Mouse (Mus musculus) hindbrain, embryonic 14.5 days (tissue): ENCODE data around the gene Pkn2. TPM values are rescaled to one million over a fixed set of nuclear protein-coding genes. Genes with fewer than 3 reads are reported as not detected.

Experiments
- ATAC-seq: fragments of 200-750 bp; cut with Nextera tagmentation; 2 replicates; pipeline ENCODE4 v1.8.0; 2017; ENCODE audit warnings: moderate number of reproducible peaks, mild to moderate bottlenecking, moderate TSS enrichment, moderate library complexity; ENCODE audit not compliant: low FRiP score
- DNase-seq: peaks from one replicate; pipeline ENCODE4 v3.0.0-alpha.2; 2015; ENCODE audit warnings: low spot score
- H3K27ac ChIP-seq: fragments of 300-500 bp; sonication (generic); 2 replicates; pipeline ENCODE4 v1.5.1; 2014; ENCODE audit warnings: mild to moderate bottlenecking, moderate library complexity
- H3K27me3 ChIP-seq: fragments of 300-500 bp; sonication (generic); 2 replicates; pipeline ENCODE4 v1.6.1; 2014; ENCODE audit warnings: mild to moderate bottlenecking, low read length, mixed read lengths; ENCODE audit not compliant: control insufficient read depth, insufficient read depth
- H3K36me3 ChIP-seq: fragments of 300-500 bp; sonication (generic); replicated peaks from 2 replicates; pipeline ENCODE4 v1.6.1; 2014; ENCODE audit not compliant: control insufficient read depth, insufficient read depth
- H3K4me1 ChIP-seq: fragments of 300-500 bp; sonication (generic); replicated peaks from 2 replicates; pipeline ENCODE4 v1.6.1; 2014; ENCODE audit warnings: antibody characterized with exemption, low read length, mixed read lengths; ENCODE audit not compliant: control insufficient read depth, insufficient read depth
- H3K4me2 ChIP-seq: fragments of 300-500 bp; sonication (generic); replicated peaks from 2 replicates; pipeline ENCODE4 v1.6.1; 2014; ENCODE audit warnings: mild to moderate bottlenecking, moderate library complexity
- H3K4me3 ChIP-seq: fragments of 300-500 bp; sonication (generic); replicated peaks from 2 replicates; pipeline ENCODE4 v1.5.1; 2014; ENCODE audit warnings: mild to moderate bottlenecking, low read length
- H3K9ac ChIP-seq: fragments of 300-500 bp; sonication (generic); 2 replicates; pipeline ENCODE4 v1.6.1; 2014
- H3K9me3 ChIP-seq: fragments of 300-500 bp; sonication (generic); 2 replicates; pipeline ENCODE4 v1.6.1; 2016; ENCODE audit warnings: low read length; ENCODE audit not compliant: control insufficient read depth
- WGBS: fragments of 180-500 bp; shearing (Covaris S2); extraction: QIAGEN DNeasy Blood & Tissue Kit; methylation state at CpG from one replicate; pipeline ENCODE4 v1.1.7; 2014; 5-methylcytosine and 5-hydroxymethylcytosine counted together
- polyA plus RNA-seq: library from polyadenylated mRNA; unstranded; fragments of >200 nt; fragmentation: Nextera tagmentation; extraction: Ambion mirVana; gene quantifications from 2 replicates; pipeline ENCODE4 v1.2.1, GENCODE M21; 2014

Pkn2 gene
- polyA plus RNA-seq, 1 experiment from 2014 or later: 24.5 TPM

DNA sequence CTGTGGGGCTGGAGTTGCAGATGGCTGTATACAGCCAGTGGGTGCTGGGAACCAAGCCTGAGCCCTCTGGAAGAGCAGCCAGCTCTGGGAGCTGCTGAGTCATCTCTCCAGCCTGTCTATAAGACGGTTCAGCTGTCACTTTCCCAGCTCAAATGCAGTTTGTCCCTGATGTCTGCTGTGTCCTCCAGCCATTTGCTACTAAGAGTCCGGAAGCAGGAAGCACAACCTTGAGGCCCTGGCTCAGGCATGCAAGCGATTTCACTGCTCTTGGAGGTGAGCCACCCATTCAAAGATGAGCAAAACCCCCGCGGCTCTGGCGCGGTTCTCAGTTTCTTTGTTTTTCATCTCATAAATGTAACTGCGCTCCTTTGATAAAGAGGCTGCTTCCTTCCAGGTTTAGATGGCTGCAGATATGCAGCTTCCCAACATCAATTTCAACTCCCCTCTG, 17.2 kb upstream of the Pkn2 start:
- H3K4me1 ChIP-seq: no peaks in the 10 kb centered on the region
- ATAC-seq: no peak
- WGBS: 84% methylated on average over 8 of the region's 8 CpGs

DNA sequence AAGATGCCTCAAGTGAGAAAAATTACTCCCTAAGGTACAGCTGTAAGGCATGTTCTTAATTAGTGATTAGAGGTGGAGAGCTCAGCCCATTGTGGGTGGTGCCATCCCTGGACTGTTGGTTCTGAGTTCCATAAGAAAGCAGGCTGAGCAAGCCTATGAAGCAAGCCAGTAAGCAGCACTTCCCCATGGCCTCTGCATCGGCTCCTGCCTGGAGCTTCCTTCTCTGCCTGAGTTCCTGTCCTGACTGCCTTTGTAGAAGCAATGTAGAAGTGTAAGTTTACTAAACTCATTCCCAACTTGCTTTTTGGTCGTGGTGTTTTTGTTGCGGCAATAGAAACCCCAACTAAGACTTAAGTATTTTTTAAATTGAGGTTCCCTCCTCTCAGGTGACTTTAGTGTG, 8.6 kb upstream of the Pkn2 start:
- DNase-seq (no peak), ATAC-seq (no peak)
- H3K9me3 ChIP-seq: no peaks in the 10 kb centered on the region
- H3K9ac ChIP-seq: no peak overlapping the region
- H3K36me3 ChIP-seq: no peaks in the 10 kb centered on the region
- H3K27ac ChIP-seq: no peak overlapping the region
- H3K4me1 ChIP-seq: no peaks in the 10 kb centered on the region
- no peaks in the 10 kb centered on the region for H3K27me3 ChIP-seq
- H3K4me2 ChIP-seq: no peak overlapping the region
- 90% methylated on average over 3 of the region's 3 CpGs for WGBS
- H3K4me3 ChIP-seq: no peak overlapping the region

More for the DNA sequence above, 17.2 kb upstream of the Pkn2 start:
- Histone ChIP-seq H3K9me3 (no peaks in the 10 kb centered on the region), H3K36me3 (no peaks in the 10 kb centered on the region), H3K4me2 (no peak overlapping the region), H3K27ac (no peak overlapping the region), H3K9ac (no peak overlapping the region), H3K27me3 (no peaks in the 10 kb centered on the region), H3K4me3 (no peak overlapping the region)
- no peak for DNase-seq

DNA sequence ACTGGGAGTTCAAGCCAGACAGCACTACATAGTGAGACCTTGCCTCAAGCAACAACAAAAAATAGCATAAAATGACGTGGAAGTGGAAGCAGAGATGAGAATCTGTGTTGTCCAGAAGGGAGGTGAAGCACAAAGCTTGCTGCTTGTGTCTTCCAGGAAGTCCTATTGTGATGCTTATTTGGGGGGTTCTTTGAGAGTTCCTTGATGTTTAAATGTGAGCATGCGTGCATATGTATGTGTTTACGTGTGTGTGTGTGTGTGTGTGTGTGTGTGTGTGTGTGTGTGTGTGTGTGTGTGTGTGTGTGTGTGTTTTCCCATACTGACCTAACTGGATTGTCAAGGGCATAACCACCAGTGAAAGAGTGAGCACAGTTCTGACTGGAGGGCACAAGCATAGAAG, 5.2 kb upstream of the Pkn2 start:
- ATAC-seq (no peak), DNase-seq (no peak)
- H3K4me1 ChIP-seq: peaks cover 5% of the 10 kb centered on the region
- no peak overlapping the region for H3K4me2 ChIP-seq
- no peak overlapping the region for H3K9ac ChIP-seq
- no peak overlapping the region for H3K27ac ChIP-seq
- H3K27me3 ChIP-seq: no peaks in the 10 kb centered on the region
- H3K9me3 ChIP-seq: no peaks in the 10 kb centered on the region
- WGBS: 85% methylated on average over 3 of the region's 3 CpGs
- H3K36me3 ChIP-seq: no peaks in the 10 kb centered on the region
- H3K4me3 ChIP-seq: no peak overlapping the region

- no peak overlapping the region for H3K9ac ChIP-seq
- ATAC-seq (no peak), DNase-seq (no peak)
- H3K27me3 ChIP-seq: no peaks in the 10 kb centered on the region
- no peak overlapping the region for H3K4me2 ChIP-seq
- no peak overlapping the region for H3K4me3 ChIP-seq
- no peak overlapping the region for H3K27ac ChIP-seq
- H3K9me3 ChIP-seq: no peaks in the 10 kb centered on the region
- H3K4me1 ChIP-seq: peaks cover 5% of the 10 kb centered on the region
- no peaks in the 10 kb centered on the region for H3K36me3 ChIP-seq
Observed at GRCm38 (mm10) chr3:142884594-142884993, 2.8 kb upstream of the Pkn2 start.

DNA sequence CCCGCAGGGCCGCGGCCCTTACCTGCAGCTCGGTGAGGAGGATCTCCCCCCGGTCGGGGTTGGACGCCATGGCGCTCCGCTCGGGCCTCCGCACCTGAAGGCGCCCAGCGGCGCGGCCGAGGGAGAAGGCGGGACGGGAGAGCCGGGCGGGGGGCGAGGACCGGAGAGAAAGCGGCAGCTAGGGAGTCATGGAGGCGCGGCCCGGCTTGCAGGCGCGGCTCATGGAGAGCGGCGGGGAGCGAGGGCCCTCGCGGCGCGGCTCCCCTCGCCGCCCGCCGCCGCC, 274 bp downstream of the Pkn2 start:
- Histone ChIP-seq H3K27ac (peak overlapping the region; percentile 93), H3K9ac (peak overlapping the region; percentile 90), H3K27me3 (no peaks in the 10 kb centered on the region), H3K36me3 (no peaks in the 10 kb centered on the region), H3K4me3 (peak overlapping the region; percentile 85), H3K4me1 (peaks cover 5% of the 10 kb centered on the region), H3K9me3 (no peaks in the 10 kb centered on the region), H3K4me2 (peak overlapping the region; percentile 59)
- ATAC-seq (no peak; the same call in 1 of the 2 replicates), DNase-seq (no peak)
- WGBS: 2% methylated on average over 17 of the region's 40 CpGs

GRCm38 (mm10) chr3:142880790-142881588, 815 bp downstream of the Pkn2 start:
- ATAC-seq (peak; percentile 5), DNase-seq (peak; percentile 36)
- Histone ChIP-seq H3K4me2 (peak overlapping the region; percentile 59), H3K4me1 (peaks cover 5% of the 10 kb centered on the region), H3K9me3 (no peaks in the 10 kb centered on the region), H3K27me3 (no peaks in the 10 kb centered on the region), H3K4me3 (peak overlapping the region; percentile 85), H3K27ac (peak overlapping the region; percentile 93), H3K36me3 (no peaks in the 10 kb centered on the region), H3K9ac (peak overlapping the region; percentile 90)
- WGBS: 1% methylated on average over 44 of the region's 72 CpGs

- ATAC-seq: no peak
- H3K9me3 ChIP-seq: no peaks in the 10 kb centered on the region
Observed at GRCm38 (mm10) chr3:142863236-142863635, 18.6 kb downstream of the Pkn2 start.

DNA sequence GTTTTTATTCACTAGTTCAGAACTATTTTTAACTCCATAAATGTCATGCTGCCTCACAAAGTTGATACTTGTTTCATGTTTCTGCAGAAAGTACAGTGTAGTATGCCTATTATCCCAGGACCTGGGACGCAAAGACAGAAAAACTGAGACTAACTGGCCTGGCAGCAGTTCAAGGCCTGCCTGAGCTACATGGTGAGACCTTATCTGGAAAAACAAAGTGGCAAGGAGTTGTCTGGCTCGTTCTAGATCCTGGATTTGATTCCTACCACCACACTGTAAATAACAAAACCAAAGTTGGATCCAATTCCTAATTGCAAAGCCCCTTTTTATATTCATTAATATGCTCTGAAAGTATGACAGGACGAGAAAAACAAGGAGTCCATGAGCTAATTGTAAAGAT, 25.0 kb downstream of the Pkn2 start:
- no peak for ATAC-seq
- 80% methylated on average over 3 of the region's 3 CpGs for WGBS

More at GRCm38 (mm10) chr3:142863236-142863635, 18.6 kb downstream of the Pkn2 start:
- DNase-seq: no peak
- Histone ChIP-seq H3K27me3 (no peaks in the 10 kb centered on the region), H3K9ac (no peak overlapping the region), H3K36me3 (no peaks in the 10 kb centered on the region), H3K27ac (no peak overlapping the region), H3K4me1 (no peaks in the 10 kb centered on the region), H3K4me3 (no peak overlapping the region), H3K4me2 (no peak overlapping the region)
- 95% methylated on average over 2 of the region's 2 CpGs for WGBS

GRCm38 (mm10) chr3:142855961-142856472, 25.8 kb downstream of the Pkn2 start:
- Histone ChIP-seq H3K27ac (no peak overlapping the region), H3K9me3 (no peaks in the 10 kb centered on the region), H3K9ac (no peak overlapping the region), H3K36me3 (no peaks in the 10 kb centered on the region), H3K4me2 (no peak overlapping the region), H3K27me3 (no peaks in the 10 kb centered on the region), H3K4me1 (no peaks in the 10 kb centered on the region), H3K4me3 (no peak overlapping the region)
- ATAC-seq (no peak), DNase-seq (no peak)
- WGBS: 82% methylated on average over 4 of the region's 4 CpGs

More for the DNA sequence above, 25.0 kb downstream of the Pkn2 start:
- Histone ChIP-seq H3K4me3 (no peak overlapping the region), H3K27me3 (no peaks in the 10 kb centered on the region), H3K9me3 (no peaks in the 10 kb centered on the region), H3K9ac (no peak overlapping the region), H3K4me1 (no peaks in the 10 kb centered on the region), H3K27ac (no peak overlapping the region), H3K4me2 (no peak overlapping the region), H3K36me3 (no peaks in the 10 kb centered on the region)
- no peak for DNase-seq
